Mouse (Mus musculus) ES-E14 (cell line): ENCODE data around the gene Adh7.

Experiments
- CHD2 ChIP-seq: IDR thresholded peaks from 2 replicates; pipeline ENCODE4 v1.6.1; 2014; ENCODE audit warnings: mild to moderate bottlenecking, low read depth, low read length, inconsistent platforms
- HCFC1 ChIP-seq: IDR thresholded peaks from 2 replicates; pipeline ENCODE4 v1.6.1; 2012; ENCODE audit warnings: low read length, inconsistent platforms, borderline replicate concordance; ENCODE audit not compliant: insufficient read depth
- MAFK ChIP-seq: IDR thresholded peaks from 2 replicates; pipeline ENCODE4 v1.6.1; 2014; ENCODE audit warnings: mild to moderate bottlenecking, low read depth, low read length, inconsistent platforms; ENCODE audit not compliant: insufficient read depth
- ZC3H11A ChIP-seq: IDR thresholded peaks from 2 replicates; pipeline ENCODE4 v1.6.1; 2012; ENCODE audit warnings: low read depth, mild to moderate bottlenecking, inconsistent platforms, low read length, borderline replicate concordance
- ZNF384 ChIP-seq: IDR thresholded peaks from 2 replicates; pipeline ENCODE4 v1.6.1; 2012; ENCODE audit warnings: low read depth, low read length, inconsistent platforms

- TF ChIP-seq ZNF384 (no peak), HCFC1 (no peak), MAFK (no peak), ZC3H11A (no peak), CHD2 (no peak)
These were observed 30.5 kb downstream of the Adh7 start for GRCm38 (mm10) chr3:138248011-138248410.
